Mouse (Mus musculus): ENCODE data around the gene Nnat.

- no peak for TF ChIP-seq POLR2A (IDR thresholded peaks at IDR 0.05; ENCODE audit: insufficient read depth, low read length)
- no peak for TF ChIP-seq CTCF (IDR thresholded peaks at IDR 0.05; ENCODE audit: low read depth, low read length)
These were observed 13.2 kb upstream of the Nnat start for GRCm38 (mm10) chr2:157546686-157547085.

All from ES-Bruce4 (cell line).